Mouse (Mus musculus) central nervous system, embryonic 18 days (tissue): Measurements from ENCODE around the gene Iqck. TPM values are rescaled to one million over a fixed set of nuclear protein-coding genes. Genes with fewer than 3 reads are reported as not detected.

Source experiments
- polyA plus RNA-seq: library from polyadenylated mRNA; depleted of rRNA; stranded (reverse); fragments of >200 nt; gene quantifications from 2 replicates; pipeline ENCODE4 v1.2.3, GENCODE M21; 2012; rRNA removed

The Iqck gene
- polyA plus RNA-seq: 5.6 and 6.9 TPM in 2 replicates

DNA sequence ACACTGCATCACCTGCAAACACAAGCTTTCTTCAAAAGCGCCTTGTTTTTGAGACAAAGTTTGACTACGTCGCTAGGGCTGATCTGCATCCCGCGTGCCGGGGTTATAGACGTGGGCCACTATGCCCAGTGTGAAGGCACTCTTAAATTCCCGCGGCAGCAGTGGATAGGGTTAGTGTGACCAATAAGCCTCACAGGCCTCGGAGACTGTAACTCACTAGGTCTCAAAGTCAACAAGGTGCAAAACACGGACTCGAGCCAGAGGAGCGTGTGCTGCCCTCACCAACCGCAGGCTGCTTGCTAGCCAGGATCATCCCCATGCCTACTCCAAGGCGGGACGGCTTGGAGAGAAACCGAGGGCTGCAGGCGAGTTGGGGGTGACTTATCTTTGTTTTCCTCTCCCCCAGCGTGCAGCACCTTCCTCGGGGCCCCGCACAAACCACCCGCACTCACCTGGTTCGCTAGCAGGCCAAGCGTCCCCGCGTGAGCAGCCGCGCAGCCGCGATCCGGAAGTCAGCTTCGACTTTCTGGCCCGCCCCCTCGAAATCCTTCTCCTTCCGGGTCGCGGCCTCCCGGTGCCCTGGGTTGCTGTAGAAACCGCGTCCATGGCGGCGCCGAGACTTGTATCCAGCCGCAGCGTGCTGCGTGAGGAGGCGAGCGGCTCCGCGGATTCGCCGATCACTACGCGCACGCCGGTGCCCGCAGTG is at the start of gene Iqck:
Iqck (plus strand) TSS at position 582 of the 706 bp plus-strand sequence.

GRCm38 (mm10) chr7:118855877-118856304 is 339 bp downstream of the Iqck start, which contains the start of gene Knop1:
Gene Knop1, minus strand, starts transcription at chr7:118856254.

DNA sequence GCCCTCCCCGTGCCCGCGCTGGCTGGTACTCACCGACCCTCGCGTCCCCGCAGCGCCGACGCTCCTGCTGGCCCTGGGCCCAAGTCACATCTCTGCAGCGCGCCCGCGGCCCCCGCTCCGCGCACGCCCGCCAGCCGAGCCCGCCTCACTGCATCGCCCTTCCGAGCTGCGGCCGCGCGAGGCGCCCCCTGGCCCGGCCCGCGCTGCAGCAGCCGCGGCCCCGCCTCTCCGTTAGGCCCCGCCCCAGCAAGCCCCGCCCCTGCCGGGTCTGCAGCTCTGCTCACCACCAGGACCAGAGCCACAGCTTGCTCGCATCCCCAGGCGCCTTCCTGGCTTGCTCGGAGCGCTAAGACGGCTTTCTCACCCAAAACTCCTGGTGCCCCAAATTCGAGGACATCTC is 139.5 kb downstream of the Iqck start, which contains the start of gene Gprc5b:
Gprc5b (minus strand) TSS at position 205 of the 400 bp plus-strand sequence.

Other genes with a start within 250 kb of the Iqck start
- gene Gde1, start 150.0 kb upstream of the Iqck start, polyA plus RNA-seq: 206 and 223 TPM in 2 replicates
- 41.6 and 46.0 TPM in 2 replicates for gene Ccp110, start 143.2 kb upstream of the Iqck start, polyA plus RNA-seq
- gene Vps35l, start 115.5 kb upstream of the Iqck start, polyA plus RNA-seq: 77.2 and 82.6 TPM in 2 replicates
- gene Knop1, start 502 bp downstream of the Iqck start, polyA plus RNA-seq: 24.7 and 26.1 TPM in 2 replicates
- 17.5 and 19.8 TPM in 2 replicates for gene Gprc5b, start 139.5 kb downstream of the Iqck start, polyA plus RNA-seq